Mouse (Mus musculus) cerebellum, postnatal 36 days (tissue): ENCODE measurements around the gene Crot.
"Not testable (repeated sequence)": the region's sequence is repeated elsewhere in the genome, so short reads cannot be mapped to it uniquely, and the experiment has no call there.

Source experiments
- DNase-seq, 2 experiments: peaks; one replicate each; pipeline ENCODE4 v3.0.0; 2021 to 2022; ENCODE audit warnings: mixed read lengths in 2 of 2

Gene Crot

GRCm38 (mm10) chr5:8995966-8996685 is 998 bp downstream of the Crot start:
- DNase-seq, result no peak

DNA sequence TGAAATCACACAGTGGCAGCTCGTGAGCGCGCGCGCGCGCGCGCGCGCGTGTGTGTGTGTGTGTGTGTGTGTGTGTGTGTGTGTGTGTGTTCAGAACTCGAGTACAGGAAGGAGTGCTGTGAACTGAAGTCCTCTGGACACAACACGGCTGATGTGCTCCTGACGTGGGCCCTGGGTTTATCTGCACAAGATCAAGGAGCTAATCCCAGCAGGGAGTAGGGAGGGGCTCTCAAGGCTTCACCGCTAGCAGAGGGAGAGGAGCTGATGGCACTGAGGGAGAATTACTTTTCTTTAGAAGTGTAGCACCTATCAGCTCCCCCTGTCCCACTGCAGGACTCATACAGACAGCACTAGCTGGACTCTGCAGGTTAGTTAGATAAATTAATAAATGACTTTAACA is 5.5 kb downstream of the Crot start:
- no peak for DNase-seq

DNA sequence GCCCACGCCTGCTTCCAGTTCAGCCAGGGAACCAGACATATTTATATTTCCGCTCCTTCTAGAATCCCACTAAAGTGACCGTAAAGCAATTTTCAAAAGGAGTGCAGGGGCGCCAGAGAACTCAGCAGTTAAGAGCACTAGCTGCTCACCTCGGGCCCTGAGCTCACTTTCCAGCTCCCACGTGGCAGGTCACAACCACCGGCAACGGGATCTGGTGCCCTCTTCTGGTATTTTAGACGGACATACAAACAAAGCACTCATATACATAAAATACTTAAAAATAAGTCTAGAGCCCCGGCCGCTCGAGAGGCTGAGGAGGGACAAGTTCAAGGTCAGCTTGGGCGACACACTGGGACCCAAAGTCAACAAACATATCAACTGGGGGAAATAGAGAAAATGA is 6.6 kb downstream of the Crot start:
- no peak for DNase-seq

GRCm38 (mm10) chr5:8987925-8988324 is 9.2 kb downstream of the Crot start:
- no peak for DNase-seq

GRCm38 (mm10) chr5:8985470-8985869 is 11.7 kb downstream of the Crot start:
- DNase-seq, result no peak

- DNase-seq, result no peak
Measured at GRCm38 (mm10) chr5:8974721-8975120, 22.4 kb downstream of the Crot start.

DNA sequence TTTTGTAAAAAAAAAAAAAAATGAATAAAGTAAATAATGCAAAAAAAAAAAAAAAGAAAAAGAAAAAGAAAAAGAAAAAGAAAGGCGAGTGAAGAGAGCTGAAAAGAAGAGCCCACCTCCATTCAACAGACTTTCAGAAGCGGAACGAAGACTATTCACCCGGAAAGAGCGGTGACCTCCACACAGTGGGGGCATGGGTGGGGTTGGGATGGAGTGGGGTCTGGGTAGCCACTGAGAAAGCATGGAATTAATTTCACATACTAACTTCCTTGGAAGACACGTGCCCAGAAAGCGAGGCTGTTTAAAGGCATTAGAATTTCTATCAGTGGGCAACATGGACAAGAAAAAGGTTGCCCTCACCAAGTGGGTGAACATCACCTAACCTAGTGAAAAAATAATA is 24.8 kb downstream of the Crot start:
- DNase-seq, result no peak

DNA sequence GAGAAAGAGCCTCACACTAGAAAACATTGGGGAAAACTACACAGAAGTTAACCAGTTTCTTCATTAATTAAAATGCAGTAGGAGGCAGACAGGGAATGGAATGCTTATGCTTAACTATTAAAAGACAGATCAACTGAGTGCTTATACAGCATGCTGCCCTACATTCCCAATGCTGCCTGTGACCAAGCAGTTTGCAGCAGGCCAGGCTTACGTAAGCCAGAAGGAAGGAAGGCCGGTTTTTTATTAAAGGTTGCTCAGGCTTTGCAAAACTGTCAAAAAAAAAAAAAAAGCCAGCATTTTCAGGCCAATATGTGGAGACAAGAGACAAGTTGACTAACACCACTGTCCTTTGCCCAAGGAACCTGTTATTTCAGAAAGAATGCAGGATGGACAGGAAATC is 26.4 kb downstream of the Crot start:
- DNase-seq, result no peak

DNA sequence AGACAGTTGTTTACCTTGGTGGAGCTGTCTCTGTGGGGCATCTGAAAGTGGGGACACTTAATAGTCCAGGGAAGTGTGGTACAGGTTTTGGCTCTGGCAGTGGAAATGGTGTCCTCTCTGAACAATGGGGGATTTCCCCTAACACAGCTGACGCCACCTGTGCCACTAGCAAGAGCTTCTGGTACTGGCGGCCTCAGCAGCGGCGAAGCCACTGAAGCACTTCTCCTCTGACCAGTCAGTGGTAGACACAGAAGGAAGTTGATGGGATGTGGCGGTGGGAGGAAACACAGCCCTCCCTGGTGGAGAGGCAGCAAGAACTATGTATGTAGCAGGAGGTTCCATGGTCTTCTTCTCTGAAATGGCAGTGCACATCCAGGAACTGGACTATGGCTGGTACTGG is 32.6 kb downstream of the Crot start:
- no peak for DNase-seq

- no peak for DNase-seq
Measured at GRCm38 (mm10) chr5:8960534-8960933, 36.6 kb downstream of the Crot start.

DNA sequence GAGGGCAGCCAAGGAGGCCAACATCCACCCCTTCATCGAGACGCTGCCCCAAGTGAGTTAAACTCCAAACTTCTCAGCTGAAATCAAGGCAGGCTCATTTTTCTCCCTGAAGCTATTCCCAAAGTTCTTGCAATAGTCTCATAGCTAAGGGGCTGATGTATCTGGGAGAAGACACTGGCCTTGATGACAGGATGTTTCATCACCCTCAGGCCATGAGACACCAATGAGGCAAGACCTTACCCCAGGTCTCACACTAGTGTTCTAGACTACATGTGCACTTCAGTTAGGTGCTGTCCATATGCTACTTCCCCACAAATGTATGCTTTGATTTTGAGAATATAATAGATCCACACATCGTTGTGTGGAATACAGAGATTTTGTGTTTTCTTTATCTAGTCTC is 41.6 kb downstream of the Crot start:
- no peak for DNase-seq

DNA sequence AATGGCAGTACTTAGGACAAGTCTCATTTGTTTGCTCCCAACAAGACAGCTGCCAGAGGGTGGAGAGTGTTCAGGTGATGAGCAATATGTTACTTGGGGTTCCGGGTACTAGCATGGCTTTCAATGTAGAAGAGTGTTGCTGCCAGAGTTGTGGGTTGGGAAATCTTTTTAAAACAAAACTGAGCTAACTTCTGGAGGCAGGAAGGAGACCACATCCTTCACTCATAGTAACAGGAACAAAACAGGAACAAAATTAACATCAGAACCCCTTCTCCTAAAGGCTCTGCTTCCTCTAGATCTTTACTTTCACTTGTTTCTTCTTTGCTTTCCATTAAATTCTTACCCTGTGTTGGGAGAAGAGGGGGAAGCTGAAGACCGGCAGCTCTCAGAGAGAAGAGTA is 43.5 kb downstream of the Crot start:
- DNase-seq, result no peak

DNA sequence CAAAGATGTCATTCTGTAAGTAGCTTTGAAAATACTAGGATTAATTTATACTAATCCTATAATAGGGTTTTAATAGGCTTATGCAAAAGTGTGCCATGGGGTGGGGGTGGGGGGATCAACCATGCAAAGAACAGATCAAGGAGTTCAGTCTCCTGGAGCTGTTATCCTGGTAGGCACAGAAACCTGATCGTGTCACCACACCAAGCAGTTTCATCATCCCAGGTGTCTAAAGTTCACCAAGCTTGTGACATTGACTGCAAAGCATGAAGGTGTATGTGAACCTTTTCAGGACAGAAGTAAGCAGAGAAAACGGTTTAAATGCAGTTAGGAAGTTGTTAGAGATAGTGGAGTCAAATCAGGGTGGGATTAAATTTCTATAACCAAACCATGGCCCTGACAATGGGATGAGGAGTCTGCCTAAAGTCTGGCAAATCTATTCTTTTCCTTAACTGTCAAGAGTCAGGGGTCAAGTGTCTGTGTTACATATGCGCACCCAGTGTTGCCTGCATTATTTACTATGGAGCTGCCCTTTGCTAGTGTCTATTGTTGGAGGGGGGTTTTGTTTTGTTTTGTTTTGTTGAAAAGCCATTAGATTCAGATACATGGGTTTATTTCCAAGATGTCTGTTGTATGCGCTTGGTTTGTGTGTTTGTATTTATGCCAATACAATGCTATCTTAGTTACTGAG is 49.6 kb downstream of the Crot start:
- no peak for DNase-seq

GRCm38 (mm10) chr5:8943836-8944235 is 53.3 kb downstream of the Crot start:
- DNase-seq, result no peak

GRCm38 (mm10) chr5:8941266-8941665 is 55.9 kb downstream of the Crot start:
- DNase-seq, result not testable (repeated sequence)

- no peak for DNase-seq
Measured at GRCm38 (mm10) chr5:8937965-8938364, 59.2 kb downstream of the Crot start.

- DNase-seq, result no peak
Measured at GRCm38 (mm10) chr5:8928440-8928839, 68.7 kb downstream of the Crot start.

DNA sequence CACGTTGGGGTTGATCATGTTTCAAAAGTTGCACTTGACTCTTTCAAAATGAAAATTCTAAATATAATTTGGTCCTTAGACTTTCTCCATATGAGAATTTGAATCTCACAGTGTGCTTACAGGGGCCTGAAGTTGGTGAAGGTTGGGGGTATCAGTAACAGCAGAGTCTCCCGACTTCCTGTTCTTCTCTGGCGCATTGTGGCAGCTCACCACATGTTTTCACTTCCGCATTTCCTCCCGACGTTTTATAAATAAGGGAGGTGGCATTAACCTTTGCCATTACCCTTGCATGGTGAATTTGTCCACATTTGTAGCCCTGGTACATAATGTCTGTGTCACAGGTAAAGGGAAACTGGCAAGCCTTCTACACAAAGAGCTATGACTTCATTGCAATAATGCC is 80.1 kb downstream of the Crot start:
- DNase-seq, result no peak

DNA sequence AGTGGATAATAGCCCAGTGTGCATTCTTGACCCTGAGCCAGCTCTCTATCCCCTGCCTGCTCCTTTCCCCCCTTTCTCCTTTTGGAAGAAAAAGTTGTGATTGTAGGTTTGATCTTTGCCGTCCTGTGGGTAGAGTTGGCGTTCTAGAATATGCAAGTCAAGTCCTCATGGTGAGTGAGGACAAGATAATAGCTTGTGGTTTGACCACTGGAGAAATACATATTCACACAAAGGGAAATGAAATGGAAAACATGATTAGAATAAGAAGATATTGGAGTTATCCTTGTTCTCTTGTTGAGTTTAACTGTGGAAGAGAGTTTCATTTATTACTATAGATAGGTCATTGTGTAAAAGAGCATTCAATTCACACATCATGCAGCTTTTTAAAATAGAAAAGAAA is 80.7 kb downstream of the Crot start:
- no peak for DNase-seq
